10 mouse cellular contexts compared by ENCODE assay signal in the genomic region with DNA sequence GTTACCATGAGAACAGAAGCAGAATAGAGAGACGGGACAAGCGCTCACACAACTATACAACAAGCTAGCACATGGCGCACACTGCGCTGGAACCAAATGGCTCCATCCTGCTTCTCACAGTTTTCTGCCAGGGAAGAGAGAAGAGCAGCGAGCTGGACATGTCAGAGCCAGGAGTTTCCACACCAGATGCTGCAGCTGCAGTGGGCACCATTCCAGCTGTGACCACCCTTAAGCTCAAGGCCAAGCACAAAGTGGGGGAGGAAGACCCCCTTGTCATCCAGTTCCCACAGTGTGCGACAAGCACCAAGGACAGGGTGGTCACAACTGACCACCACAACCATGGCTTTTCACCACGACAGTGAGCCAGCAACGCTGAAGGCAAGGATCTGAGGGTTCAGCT.
DNase-seq lines count a peak whose midpoint lies in the region; ATAC-seq and TF ChIP-seq lines count a peak whose summit lies in the region.
"Had no signal": no experiment of that assay in that cellular context is flagged by ENCODE, and none has a peak within 500 bp of the region (broad histone marks: within the 10 kb centered on the region; RNA-seq: fewer than 3 reads in every experiment).

No protein-coding gene starts in this region.

- H3K27me3 ChIP-seq in kidney, adult 2 months (replicated peaks; ENCODE audit: control insufficient read depth, insufficient read depth, low read length), result no peaks in the 10 kb centered on the region
- no peaks in the 10 kb centered on the region for H3K27me3 ChIP-seq in intestine, embryonic 15.5 days (replicated peaks)
- H3K27me3 ChIP-seq: embryonic facial prominence, embryonic 15.5 days had no signal

- no peak for TF ChIP-seq CTCF in kidney, adult 2 months (conservative IDR thresholded peaks at IDR 0.05; ENCODE audit: insufficient read depth, insufficient read length, low read depth, low read length)

- H3K27ac ChIP-seq in kidney, adult 2 months (ENCODE audit: insufficient read depth, low read depth, low read length), result no peak overlapping the region
- peak overlapping the region; percentile 58 for H3K27ac ChIP-seq in brown adipose tissue, adult 24 weeks (replicated peaks; ENCODE audit: low read depth, low read length)
- peak overlapping the region; percentile 42 for H3K27ac ChIP-seq in intestine, embryonic 15.5 days
- H3K27ac ChIP-seq: embryonic facial prominence, embryonic 15.5 days had no signal

- no peaks in the 10 kb centered on the region for H3K9me3 ChIP-seq in intestine, embryonic 15.5 days
- H3K9me3 ChIP-seq: embryonic facial prominence, embryonic 15.5 days had no signal

- H3K4me1 ChIP-seq in kidney, adult 2 months (ENCODE audit: control insufficient read depth, insufficient read depth, low read length), result peaks cover 24% of the 10 kb centered on the region
- H3K4me1 ChIP-seq in brown adipose tissue, adult 24 weeks (ENCODE audit: control insufficient read depth, insufficient read depth, insufficient read length, low read length), result peaks cover 37% of the 10 kb centered on the region
- peaks cover 22% of the 10 kb centered on the region for H3K4me1 ChIP-seq in intestine, embryonic 15.5 days (replicated peaks)

- no peak overlapping the region for H3K4me3 ChIP-seq in kidney, adult 2 months (ENCODE audit: insufficient read depth, low read depth, low read length)
- H3K4me3 ChIP-seq in brown adipose tissue, adult 24 weeks (ENCODE audit: insufficient read depth, low read depth, low read length), result no peak overlapping the region
- H3K4me3 ChIP-seq in intestine, embryonic 15.5 days (replicated peaks), result no peak overlapping the region
- H3K4me3 ChIP-seq: embryonic facial prominence, embryonic 15.5 days; megakaryocyte, embryonic 14.5 days had no signal

- H3K9ac ChIP-seq in intestine, embryonic 15.5 days, result no peak overlapping the region
- H3K9ac ChIP-seq: embryonic facial prominence, embryonic 15.5 days had no signal

- no peak for ATAC-seq in intestine, embryonic 15.5 days

- peak; percentile 13 to 16 for DNase-seq in cerebellum, postnatal 25 days
- no peak for DNase-seq in cerebellum, adult 8-10 months
- peak; percentile 61 for DNase-seq in kidney, postnatal 10 days
- DNase-seq in kidney, adult 2 months, result no peak
- DNase-seq in urinary bladder, postnatal 25 days (ENCODE audit: low spot score), result no peak
- no peak for DNase-seq in cerebellum, postnatal 4 days (ENCODE audit: low spot score in 2 of 2)

- H3K36me3 ChIP-seq in kidney, adult 2 months (ENCODE audit: control insufficient read depth, insufficient read depth, low read length), result no peaks in the 10 kb centered on the region; the same call in 1 of the 2 replicates
- H3K36me3 ChIP-seq in intestine, embryonic 15.5 days, result no peaks in the 10 kb centered on the region

- WGBS in kidney, adult 2 months, result 68% methylated on average over 8 of the region's 8 CpGs
- WGBS in intestine, embryonic 15.5 days, result 64% methylated on average over 8 of the region's 8 CpGs

- H3K4me2 ChIP-seq in intestine, embryonic 15.5 days (replicated peaks), result no peak overlapping the region
- H3K4me2 ChIP-seq: embryonic facial prominence, embryonic 15.5 days had no signal

- TF ChIP-seq POLR2A in kidney, adult 2 months (IDR thresholded peaks at IDR 0.05; ENCODE audit: low read depth, low read length), result no peak

Comparison
In these comparisons a context has a peak if more than half of its experiments do, and no peak if none do; other contexts are left out.
1. DNase-seq: peak in cerebellum, postnatal 25 days (2 of 2) and kidney, postnatal 10 days (single experiment); none in cerebellum, adult 8-10 months (single experiment), kidney, adult 2 months (single experiment), urinary bladder, postnatal 25 days (single experiment) and cerebellum, postnatal 4 days (0 of 2).